Mouse (Mus musculus) megakaryocyte progenitor cell, adult 5-6 weeks (primary cell): ENCODE results near the gene Alox5ap. TPM values are rescaled to one million over a fixed set of nuclear protein-coding genes. Genes with fewer than 3 reads are reported as not detected.

ENCODE experiments used
- ATAC-seq: replicated peaks from 2 replicates; pipeline ENCODE4 v1.8.0; 2016; ENCODE audit warnings: mild to moderate bottlenecking, moderate TSS enrichment, inconsistent platforms; ENCODE audit not compliant: poor library complexity
- total RNA-seq, 2 experiments: library from RNA; stranded (forward) in 1 of 2; stranded (reverse) in 1 of 2; fragments of 157-497, 149-512 nt in 1 of 2; fragments of 200-1000 nt in 1 of 2; gene quantifications; 2 replicates each; pipeline versions ENCODE4 v1.2.3 to v1.2.4; 2015 to 2017

Gene Alox5ap
- total RNA-seq, 2 experiments from 2014 or later, result 426 to 453 TPM

DNA sequence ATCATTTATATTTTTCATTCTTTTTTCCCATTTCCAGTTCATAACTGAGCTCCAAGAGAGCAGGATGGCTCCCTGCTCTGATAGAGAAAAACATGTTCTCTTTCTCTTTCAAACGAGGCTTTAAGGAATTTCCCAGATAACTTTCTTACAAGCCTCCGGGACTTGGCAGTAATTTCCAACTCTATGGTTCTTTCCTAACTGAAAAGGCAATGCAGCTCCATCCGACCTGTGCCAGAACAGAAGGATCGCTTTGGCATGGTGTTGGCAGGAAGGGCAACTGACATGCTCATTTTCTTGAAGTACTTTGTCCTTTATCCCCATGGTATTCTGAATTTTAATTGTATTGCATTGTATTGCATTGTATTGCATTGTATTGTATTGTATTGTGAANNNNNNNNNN lies 33.7 kb downstream of the Alox5ap start:
- ATAC-seq, result no peak

DNA sequence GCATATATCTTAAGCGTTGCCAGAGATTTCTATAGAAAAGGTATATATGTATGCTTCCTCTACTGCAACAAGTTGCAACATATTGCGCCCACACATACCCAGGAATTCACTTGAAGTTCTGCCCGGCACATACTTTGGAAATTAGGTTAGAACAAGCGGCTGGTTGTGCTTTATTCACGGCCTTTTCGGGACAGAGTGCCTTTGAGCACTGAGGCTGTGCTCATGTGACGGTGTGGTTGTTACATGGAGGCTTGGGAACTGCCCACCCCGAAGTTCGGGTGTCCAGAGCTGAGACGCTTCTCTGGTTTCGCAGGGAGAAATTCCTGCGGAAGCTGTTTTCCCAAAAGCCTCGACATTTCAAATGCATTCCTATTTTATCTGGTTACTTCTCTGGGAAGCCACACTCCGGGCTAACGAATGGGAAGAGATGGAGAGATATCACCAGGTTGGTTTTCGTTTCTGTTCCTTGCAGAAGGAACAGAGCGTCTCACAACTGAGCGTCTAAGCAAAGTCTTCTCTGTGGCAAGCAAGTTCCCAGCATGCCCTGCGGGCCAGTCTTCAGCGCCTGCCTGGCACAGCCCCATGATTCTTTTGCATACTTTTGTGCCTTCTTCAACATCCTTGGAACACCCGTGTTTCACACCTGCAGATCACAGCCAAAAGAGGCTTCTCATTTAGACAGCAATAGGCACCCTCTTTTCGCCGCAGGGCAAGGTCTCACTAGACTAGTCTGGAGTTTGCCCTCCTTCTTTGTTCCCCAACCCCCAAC lies 48.5 kb downstream of the Alox5ap start:
- ATAC-seq, result no peak; the same call in none of the 2 replicates

DNA sequence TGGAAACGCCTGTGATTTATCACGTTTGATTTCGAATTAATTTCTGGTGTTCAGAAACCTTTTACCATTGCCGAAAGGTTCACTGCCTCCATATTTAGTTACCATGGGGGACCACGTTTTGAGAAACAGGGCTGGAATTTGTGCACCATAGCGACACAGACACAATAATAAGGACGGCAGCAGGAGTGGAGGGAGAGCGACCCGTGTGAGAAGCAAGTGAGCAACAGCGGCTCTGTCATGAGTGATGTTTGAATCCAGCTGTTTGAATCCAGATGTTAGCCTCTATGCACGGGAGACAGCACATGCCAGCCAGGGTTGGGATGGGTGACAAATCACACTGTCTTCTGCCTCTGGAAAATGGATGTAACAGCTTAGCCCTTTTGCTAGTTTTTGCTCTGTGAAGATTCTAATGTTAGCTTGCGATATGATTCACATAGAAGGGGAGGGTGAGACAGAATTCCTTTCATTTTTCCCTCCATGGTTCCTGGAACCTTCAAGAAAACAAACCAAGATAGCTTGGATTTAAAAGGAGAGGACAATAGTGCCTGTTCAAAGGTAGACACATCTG lies 50.0 kb downstream of the Alox5ap start:
- ATAC-seq, result no peak

DNA sequence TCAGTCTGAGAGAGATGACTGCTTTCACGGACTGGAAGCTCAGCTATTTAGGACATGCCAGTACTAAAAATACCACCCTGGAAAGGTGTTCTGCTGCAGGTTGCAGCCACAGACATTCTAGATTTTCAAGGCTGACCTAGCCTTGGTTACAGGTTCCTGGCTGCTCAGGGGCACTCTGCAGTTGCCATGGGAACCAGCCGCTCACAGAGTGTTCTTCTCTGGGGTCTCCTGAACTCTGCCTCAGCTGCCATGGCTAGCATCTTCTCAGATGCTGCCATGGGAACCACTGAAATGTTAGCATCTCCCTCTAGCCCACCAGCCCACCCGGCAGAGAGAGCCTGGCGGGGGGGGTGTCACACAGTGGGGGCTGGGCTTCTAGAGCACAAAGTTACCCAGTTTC lies 52.4 kb downstream of the Alox5ap start:
- no peak for ATAC-seq

DNA sequence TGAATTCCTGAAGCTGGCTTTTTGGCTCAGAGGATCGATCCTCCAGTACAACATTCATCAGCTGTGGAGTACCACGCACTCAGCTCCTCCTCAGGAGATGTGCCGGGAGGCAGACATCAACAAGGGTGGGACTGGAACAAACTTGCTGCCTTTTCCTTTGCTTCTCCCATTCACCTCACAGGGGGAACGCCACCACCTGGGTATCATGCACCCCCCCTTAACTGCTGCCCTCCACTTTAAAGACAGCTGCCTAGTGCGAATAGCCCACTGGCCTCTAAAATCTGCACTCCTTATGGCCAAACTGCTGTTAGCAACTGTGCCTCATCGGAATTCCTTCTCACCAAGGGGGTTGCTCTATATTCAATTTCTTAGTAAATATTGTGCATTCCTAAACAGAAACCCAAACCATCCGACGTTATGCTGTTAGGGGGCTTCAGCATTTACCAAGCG lies 55.3 kb downstream of the Alox5ap start:
- ATAC-seq, result no peak

DNA sequence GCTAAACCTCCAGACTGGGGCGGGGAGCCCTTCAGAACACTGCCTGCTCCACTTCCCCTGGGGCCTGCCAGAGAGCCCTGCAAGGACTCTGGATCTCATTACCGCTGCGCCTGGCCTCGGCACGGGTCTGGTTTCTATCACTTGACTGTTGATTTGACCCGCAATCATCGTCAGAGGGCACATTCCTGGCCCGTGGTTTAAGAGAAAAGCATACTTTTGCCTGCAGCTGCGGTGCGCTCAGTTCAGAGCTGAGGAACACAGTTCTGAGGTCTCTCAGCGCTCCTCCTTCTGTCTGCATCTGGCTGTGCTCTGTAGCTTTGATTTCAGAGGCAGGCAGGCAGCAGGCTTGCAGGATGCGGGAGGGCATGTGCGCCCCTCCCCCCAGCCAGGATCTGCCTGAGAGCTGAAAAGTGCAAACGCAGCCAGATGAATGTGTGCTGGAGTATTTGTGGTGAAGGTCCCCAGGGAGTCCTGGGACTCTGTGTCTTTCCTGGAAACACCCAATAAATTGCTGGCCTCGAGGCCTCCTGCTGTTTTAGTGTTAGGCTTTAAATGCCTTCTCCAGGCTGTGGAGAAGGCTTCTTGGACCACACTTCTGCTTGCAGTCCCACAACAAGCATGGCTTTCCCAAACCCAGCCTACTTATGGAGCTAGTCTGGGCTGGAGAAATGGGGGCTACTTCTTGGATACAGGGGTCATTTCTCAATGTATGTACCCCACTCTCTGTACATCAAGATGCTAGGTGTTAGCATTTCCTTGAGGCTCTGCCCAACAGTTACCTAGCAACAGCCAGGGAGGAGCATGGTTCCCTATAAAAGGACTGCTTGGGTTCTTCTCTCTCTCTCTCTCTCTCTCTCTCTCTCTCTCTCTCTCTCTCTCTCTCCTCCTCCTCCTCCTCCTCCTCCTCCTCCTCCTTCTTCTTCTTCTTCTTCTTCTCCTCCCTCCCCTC lies 56.2 kb downstream of the Alox5ap start:
- ATAC-seq, result no peak

DNA sequence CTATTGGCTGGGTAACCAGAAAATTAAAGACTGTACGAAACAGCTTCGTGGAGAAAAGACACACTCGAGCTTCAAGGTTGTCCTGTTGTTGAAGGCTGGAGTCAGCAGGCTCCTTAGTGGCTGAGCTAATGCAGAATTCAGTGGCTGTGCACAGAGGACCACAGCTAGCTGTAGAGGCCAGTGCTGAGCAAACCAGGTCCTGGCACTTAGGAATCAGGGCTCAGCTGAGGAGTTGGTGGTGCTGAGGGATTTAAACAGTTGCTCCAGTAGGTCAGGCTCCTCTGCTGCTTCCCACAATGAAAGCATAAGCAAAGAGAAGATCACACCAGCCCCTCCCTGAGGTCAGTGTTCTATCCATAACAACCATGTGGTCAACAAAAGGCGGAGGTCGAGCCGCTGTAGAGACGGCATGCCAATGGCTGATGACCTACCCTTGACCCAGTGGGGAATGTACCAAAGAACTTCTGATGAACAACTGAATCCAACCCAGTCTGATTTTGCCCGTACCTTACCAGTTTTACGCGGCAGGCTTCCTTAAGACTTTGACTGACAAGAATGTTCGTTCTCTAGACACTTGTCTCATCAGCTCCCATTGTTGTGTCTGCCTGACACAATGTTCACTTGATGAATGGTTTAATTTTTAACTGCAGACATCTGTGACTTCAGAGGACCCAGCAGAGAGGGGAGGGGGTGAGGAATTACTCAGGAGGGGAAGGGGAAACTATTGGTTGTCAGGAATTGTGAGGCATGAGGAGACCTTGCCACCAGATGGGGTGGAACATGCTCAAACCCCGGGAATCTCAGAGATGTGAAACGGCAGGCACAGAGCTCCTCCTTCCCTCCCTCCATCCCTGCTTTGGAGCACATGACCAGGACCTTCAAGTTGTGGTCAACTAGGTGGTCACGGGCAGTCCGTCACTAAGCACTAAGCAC lies 57.6 kb downstream of the Alox5ap start:
- no peak for ATAC-seq

DNA sequence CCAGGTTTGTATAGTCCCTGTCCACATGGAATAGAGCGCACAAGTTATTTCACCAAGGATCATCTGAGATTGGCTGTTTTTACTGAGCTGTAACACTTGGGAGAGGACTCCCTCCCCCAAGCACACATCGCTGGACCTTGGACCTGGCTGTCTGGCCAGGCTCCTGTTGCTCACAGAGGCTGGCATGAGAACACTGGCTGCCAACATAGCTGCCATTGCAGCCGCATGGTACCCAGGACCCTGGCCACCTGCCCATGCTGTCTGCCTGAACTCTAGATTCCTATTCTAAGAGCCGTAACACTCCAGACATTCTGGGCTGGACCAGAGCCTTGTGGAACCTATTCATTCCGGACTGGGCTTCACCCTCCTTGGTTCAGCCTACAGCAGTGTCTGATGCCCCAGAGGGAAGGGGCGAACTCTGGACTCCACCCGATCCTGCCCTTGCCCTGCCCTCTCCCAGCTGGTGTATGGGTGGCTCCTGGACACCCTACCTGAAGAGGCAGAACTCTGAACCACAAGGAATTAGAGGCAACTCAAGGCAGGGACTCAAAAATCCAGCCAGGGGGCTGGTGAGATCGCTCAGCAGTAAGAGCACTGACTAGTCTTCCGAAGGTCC lies 58.5 kb downstream of the Alox5ap start:
- ATAC-seq, result no peak

DNA sequence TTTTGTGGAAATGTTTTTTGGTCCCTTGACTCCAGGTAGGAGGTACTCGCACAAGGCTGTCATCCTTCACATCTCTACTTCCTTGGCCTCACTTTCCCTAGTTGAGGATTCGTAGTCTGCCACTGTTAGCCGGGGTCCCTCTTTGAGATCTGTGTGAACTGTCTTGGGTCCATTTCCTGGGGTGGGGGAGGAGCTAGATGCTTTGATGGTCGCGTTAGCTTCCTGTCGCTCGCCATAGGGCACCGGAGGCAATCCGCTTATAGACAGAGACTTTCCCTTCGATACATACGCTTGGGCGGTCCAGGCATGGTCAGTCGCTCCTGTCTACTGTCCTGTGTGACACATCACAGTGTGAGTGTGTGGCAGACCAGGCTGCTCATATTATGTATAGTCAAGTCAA lies 60.2 kb downstream of the Alox5ap start:
- no peak for ATAC-seq

DNA sequence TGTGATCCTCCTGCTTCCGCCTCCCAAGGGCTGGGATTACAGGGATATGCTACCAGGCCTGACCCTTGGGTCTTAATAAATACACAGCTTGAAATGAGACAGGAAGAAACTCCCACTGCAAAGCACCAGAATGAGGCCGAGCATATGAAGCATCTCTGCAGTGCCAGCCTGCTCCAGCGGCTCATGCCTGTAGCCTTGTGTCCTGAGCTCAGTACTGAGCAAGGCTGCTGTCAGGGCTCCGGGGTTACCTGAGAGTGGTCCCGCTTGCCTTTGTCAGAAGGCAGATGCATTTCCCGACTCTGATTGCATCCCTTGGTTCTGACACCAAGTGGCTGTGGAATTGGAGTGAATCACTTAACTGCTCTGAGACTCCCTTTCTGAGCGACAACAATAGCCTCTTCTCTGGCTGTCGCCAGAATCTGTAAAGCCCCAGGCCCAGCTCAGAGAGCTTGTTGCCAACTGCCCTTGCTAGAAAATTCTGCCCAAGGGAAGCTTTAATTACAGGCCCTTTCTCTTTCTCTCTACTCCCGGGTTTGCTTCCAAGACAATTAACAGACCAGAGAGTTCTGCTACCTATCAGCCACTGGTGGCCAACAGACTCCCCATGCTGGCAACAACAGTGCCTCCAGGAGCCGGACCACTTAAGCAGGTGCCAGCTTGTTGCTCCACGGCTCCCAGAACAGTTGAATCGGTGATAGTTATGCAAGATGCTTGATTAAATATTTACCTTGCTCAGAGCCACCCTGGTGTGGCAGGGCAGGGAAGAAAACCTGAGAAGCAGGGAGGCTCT lies 64.7 kb downstream of the Alox5ap start:
- ATAC-seq, result no peak

DNA sequence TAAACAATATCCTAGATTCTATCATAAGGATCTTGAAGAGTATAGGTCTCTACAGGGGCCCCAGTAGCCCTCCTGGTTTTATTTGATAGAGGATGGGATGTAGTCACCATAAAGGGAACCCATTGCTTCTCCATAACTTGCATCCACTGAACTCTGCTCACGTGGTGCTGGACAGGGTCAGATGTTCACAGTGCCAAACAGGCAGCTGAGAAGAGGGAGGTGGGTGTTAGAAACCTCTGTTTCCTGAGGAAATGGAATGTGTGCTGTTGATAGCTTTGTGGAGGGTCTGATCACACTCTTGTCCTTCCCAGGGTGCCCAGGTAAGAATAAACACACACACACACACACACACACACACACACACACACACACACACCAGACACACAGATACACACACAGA lies 66.0 kb downstream of the Alox5ap start:
- ATAC-seq, result no peak

DNA sequence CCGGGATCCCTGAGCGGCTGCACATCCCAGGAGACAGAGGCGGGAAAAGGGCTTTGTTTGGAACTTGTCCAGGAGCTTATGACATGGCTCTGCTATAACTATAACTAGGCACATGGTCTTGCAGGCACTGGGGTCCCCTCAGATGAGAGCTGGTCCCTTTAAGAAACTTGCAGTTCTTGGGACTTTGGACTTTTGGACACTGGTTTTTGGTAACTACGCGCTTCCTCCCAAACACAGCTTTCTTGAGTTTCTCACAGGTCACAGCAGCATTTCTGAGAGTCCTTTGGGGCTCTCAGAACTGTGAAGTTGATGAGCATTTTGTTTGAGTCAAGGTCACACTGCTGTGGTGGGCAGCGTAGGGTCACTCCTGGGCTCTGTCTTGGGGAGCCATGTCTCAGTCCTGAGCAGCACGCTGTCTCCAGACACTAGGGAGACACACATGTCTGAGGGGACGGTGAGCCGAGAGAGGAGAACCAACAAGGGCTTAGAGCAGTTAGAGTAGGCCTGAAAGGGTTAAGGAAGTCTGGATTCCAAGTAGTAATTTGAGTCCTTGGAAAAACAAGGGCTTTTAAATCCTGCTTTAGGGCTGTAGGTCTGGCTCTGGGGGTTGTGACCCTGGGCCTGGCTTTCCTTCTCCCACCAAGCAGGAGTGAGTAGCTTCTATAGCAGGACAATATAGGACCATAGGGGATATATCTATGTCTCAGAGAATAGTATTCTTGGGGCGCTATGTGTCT lies 67.0 kb downstream of the Alox5ap start:
- no peak for ATAC-seq

DNA sequence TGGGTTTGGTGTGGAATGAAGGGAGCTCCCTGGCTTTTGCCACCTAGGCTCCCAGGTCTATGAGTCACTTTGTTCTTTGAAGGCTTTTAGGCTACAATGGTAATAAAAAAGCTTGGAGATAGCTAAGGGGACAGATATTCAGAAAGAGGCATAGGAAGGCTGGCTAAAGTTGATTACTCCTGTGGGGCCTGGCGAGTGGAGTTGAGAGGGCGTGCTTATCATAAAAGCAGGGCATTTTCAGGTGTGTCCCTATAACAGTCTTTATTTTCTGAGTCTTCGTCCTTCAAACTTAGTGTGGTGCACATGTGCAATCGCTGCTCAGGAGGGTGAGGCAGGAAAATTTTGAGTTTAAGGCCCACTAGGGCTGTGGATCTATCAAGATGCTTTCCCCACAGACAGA lies 68.2 kb downstream of the Alox5ap start:
- ATAC-seq, result peak; percentile 66

DNA sequence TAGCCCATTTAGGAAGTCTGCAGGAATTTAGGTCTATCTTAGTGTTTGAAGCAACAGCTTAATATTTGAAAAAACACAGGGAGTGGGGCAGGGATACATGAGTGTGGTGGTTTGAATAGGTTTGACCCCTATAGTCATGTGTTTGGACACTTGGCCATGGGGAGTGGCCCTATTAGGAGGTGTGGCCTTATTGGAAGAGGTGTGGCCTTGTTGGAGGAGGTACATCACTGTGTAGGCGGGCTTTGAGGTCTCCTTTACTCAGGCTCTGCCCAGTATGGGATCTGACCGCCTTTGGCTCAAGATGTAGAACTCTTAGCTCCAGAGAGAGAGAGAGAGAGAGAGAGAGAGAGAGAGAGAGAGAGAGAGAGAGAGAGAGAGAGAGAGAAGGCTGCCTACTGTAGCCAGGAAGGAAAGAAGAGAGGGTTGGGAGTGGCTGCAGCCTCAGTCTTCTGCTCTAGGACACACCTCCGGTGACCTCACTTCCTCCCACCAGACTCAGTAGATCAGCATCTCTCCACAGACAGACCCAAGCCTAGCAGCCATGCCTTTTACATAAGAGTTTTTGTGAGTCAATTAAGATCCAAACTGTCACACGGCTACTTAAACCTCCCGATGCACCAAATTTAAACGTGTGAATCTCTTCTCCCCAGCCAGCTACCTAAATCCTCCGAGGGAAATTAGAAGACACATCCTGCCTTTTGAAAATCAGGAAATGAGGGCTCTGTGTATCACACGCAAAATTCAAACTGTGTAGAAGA lies 69.6 kb downstream of the Alox5ap start:
- ATAC-seq, result no peak

DNA sequence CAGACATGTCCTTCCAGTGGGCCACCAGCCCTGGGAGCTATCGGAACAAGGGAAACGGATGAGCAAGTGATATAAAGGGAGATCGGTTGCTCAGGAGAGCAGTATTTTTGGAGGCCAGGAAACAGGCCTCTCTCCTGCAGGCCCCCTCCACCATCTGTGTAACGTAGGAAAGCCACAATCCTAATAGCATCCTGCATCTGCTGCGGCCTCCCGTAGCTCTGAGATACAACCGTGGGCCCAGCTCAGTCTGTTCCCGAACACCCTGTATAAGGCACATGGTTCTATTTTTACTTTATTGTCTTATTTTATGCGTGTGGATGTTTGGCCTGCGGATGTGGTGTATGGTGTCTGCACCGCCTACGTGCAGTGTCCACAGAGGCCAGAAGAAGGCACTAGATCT lies 70.4 kb downstream of the Alox5ap start:
- ATAC-seq, result no peak

DNA sequence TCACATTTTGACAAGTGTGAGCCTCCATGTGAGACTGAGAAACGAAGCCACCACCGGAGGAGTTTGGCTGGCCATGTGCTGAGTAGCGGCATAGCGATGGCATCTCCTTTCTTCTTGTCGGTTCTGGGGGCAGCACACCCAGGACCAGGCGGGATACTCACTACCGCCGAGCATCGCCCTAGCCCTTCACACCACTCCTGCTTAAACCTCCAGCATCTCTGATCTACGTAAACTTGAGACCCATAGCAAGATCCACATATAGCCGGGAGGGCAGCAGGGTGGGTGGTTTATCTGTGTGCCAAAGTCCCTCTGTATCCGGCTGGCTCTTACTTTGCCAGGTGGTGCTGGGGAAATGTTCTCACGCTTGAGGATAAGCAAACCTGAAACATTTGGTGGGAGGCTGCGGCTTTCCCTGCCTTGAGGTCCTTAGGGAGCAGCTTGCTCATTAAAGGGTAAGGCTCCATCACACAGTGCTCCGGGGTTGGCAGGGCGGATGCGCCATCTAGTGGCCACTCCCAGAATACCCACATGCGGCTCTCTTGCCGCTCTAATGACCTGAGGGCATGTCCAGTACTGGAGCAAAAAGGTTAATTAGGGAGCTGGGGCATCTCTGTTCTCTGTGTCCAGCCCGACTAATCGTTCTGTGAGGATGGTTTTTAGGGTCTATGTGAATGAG lies 71.1 kb downstream of the Alox5ap start:
- ATAC-seq, result peak; percentile 81

DNA sequence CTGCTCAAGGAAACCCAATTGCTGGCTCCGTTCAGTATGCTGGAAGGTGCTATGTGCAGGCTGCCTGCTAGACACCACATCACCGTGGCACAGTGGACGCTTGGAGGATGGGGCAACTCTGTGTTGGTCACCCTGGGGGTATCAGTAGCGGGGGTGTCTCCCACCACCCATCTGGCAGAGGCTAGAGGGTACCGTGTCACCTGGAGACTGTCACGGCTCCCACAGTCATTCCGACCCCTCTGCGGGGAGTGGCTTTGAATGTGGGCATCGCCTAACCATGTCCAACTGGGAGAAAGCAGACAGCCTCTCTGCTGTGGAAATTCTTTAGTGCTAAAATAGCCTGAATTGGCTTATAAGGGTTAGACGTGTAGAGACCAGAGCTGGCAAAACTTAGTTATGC lies 72.6 kb downstream of the Alox5ap start:
- no peak for ATAC-seq
